Mouse (Mus musculus): ENCODE results near the gene Tmem43. TPM values are rescaled to one million over a fixed set of nuclear protein-coding genes. Genes with fewer than 3 reads are reported as not detected.
"Not testable (repeated sequence)": the region's sequence is repeated elsewhere in the genome, so short reads cannot be mapped to it uniquely, and the experiment has no call there.

The Tmem43 gene
- total and polyA plus RNA-seq, 2 experiments = 4.5 to 9.4 TPM

DNA sequence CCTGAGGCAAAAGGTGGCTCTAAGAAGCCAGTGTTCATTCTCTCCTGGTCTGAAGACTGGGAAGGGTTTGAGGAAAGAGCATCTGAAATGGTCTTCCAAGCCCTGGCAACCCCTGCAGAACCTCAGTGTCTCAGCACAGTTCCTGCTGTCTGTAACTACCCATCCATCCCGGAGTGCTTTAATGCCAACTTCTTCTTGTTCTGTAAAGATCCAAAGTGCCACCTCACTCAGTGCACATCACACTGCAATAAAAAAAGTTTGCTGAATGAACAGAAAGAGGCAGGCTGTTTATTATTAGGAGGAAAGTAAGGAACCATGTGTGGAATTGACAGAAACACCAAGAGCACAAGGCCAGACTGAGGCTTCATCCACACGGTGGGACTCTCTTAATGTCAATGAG, 2.8 kb upstream of the Tmem43 start:
- 89% methylated on average over 2 of the region's 2 CpGs for WGBS
- TF ChIP-seq CTCF (IDR thresholded peaks at IDR 0.05; ENCODE audit: low read depth, low read length) (no peak), POLR2A (IDR thresholded peaks at IDR 0.05; ENCODE audit: extremely low read depth, insufficient read depth, low read length) (no peak)

GRCm38 (mm10) chr6:91471427-91471826, 2.1 kb upstream of the Tmem43 start:
- not testable (repeated sequence) for H3K4me1 ChIP-seq (ENCODE audit: control insufficient read depth, insufficient read depth, low read length); H3K36me3 ChIP-seq (ENCODE audit: control insufficient read depth, insufficient read depth, low read length); H3K27me3 ChIP-seq (ENCODE audit: control insufficient read depth, insufficient read depth, low read length); H3K9ac ChIP-seq (ENCODE audit: low read depth, low read length); H3K4me3 ChIP-seq (ENCODE audit: insufficient read depth, low read depth, low read length); H3K79me2 ChIP-seq (ENCODE audit: control insufficient read depth, insufficient read depth, low read length); H3K27ac ChIP-seq (replicated peaks; ENCODE audit: insufficient read depth, low read depth, low read length); DNase-seq (ENCODE audit: extremely low read depth, low read depth, low spot score)
- WGBS = 97% methylated on average over 3 of the region's 3 CpGs

More for the DNA sequence above, 2.8 kb upstream of the Tmem43 start:
- no peak for DNase-seq (ENCODE audit: extremely low read depth, low read depth, low spot score)
- peaks cover 12% of the 10 kb centered on the region for H3K36me3 ChIP-seq (ENCODE audit: control insufficient read depth, insufficient read depth, low read length)
- H3K4me3 ChIP-seq (ENCODE audit: insufficient read depth, low read depth, low read length) = no peak overlapping the region
- peaks cover 7% of the 10 kb centered on the region for H3K4me1 ChIP-seq (ENCODE audit: control insufficient read depth, insufficient read depth, low read length)
- H3K9ac ChIP-seq (ENCODE audit: low read depth, low read length) = no peak overlapping the region
- no peaks in the 10 kb centered on the region for H3K27me3 ChIP-seq (ENCODE audit: control insufficient read depth, insufficient read depth, low read length)
- peaks cover 4% of the 10 kb centered on the region; the same call in 1 of the 2 replicates for H3K79me2 ChIP-seq (ENCODE audit: control insufficient read depth, insufficient read depth, low read length)
- H3K27ac ChIP-seq (replicated peaks; ENCODE audit: insufficient read depth, low read depth, low read length) = no peak overlapping the region

DNA sequence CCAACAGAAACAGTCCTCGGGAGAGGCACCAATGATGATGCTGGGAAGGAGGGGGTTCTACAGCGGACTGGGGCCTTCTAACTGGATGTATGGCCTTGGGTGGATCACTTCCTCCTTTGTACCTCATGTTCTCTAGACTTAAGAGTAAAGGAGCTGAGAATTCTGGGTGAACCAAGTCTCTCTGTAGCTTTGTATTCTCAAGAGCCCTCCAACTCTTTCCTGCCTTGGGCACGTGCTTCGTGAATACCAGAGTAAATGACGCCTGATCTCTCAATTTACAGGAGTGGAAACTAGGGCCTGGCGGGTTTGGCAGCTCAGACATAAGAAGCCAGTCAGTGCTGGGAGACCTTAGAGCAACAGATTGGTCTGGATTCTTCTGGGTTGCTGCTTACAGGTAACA, 1.2 kb upstream of the Tmem43 start:
- 55% methylated on average over 6 of the region's 6 CpGs for WGBS
- no peak for TF ChIP-seq POLR2A (IDR thresholded peaks at IDR 0.05; ENCODE audit: extremely low read depth, insufficient read depth, low read length)
- TF ChIP-seq CTCF (IDR thresholded peaks at IDR 0.05; ENCODE audit: low read depth, low read length) = no peak
- H3K79me2 ChIP-seq (ENCODE audit: control insufficient read depth, insufficient read depth, low read length) = peaks cover 4% of the 10 kb centered on the region; the same call in 1 of the 2 replicates
- peaks cover 7% of the 10 kb centered on the region for H3K4me1 ChIP-seq (ENCODE audit: control insufficient read depth, insufficient read depth, low read length)
- peaks cover 2% of the 10 kb centered on the region; the same call in 1 of the 2 replicates for H3K36me3 ChIP-seq (ENCODE audit: control insufficient read depth, insufficient read depth, low read length)
- no peak for DNase-seq (ENCODE audit: extremely low read depth, low read depth, low spot score)
- H3K9ac ChIP-seq (ENCODE audit: low read depth, low read length) = peak overlapping the region; percentile 86
- H3K4me3 ChIP-seq (ENCODE audit: insufficient read depth, low read depth, low read length) = peak overlapping the region; percentile 79
- no peaks in the 10 kb centered on the region for H3K27me3 ChIP-seq (ENCODE audit: control insufficient read depth, insufficient read depth, low read length)
- peak overlapping the region; percentile 79; the same call in 1 of the 2 replicates for H3K27ac ChIP-seq (replicated peaks; ENCODE audit: insufficient read depth, low read depth, low read length)

DNA sequence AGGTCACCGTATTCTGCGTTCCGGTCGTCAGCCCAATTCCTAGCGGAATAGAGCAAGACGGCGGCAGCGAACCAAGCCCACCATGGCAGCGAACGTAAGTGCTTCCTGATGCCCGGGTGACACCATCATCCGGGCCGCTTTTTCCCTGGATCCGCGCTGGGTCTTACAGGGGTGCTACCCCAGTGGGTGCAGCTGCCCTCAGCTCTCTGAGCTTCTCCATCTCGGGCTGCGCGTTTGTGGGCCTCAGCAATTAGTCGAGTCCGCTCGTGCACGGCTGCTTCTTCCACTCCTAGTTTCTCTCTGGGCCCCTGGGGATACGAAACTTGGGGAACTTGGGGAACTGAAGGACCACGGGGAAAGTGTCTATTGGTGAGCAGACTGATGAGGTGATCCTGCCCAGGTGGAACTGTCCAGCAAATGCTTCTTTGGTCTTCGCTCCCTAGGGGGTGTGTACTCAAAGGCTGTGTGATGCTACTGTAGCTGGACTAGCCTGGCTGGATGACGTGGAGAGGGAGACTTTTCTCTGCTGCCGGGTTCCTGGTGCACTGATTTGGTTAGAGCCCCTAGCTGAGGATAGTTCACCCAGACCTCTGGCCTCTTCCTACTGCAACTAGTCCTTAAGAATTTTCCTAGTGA, 420 bp downstream of the Tmem43 start:
- no peaks in the 10 kb centered on the region for H3K27me3 ChIP-seq (ENCODE audit: control insufficient read depth, insufficient read depth, low read length)
- peak; percentile 49 for DNase-seq (ENCODE audit: extremely low read depth, low read depth, low spot score)
- H3K27ac ChIP-seq (replicated peaks; ENCODE audit: insufficient read depth, low read depth, low read length) = peak overlapping the region; percentile 18
- peaks cover 2% of the 10 kb centered on the region; the same call in 1 of the 2 replicates for H3K36me3 ChIP-seq (ENCODE audit: control insufficient read depth, insufficient read depth, low read length)
- TF ChIP-seq CTCF (IDR thresholded peaks at IDR 0.05; ENCODE audit: low read depth, low read length) (no peak), POLR2A (IDR thresholded peaks at IDR 0.05; ENCODE audit: extremely low read depth, insufficient read depth, low read length) (peak; percentile 48; the same call in 1 of the 2 replicates)
- peaks cover 4% of the 10 kb centered on the region; the same call in 1 of the 2 replicates for H3K79me2 ChIP-seq (ENCODE audit: control insufficient read depth, insufficient read depth, low read length)
- H3K4me3 ChIP-seq (ENCODE audit: insufficient read depth, low read depth, low read length) = peak overlapping the region; percentile 69
- WGBS = under 1% methylated on average over 27 of the region's 27 CpGs
- H3K9ac ChIP-seq (ENCODE audit: low read depth, low read length) = peak overlapping the region; percentile 66
- H3K4me1 ChIP-seq (ENCODE audit: control insufficient read depth, insufficient read depth, low read length) = peaks cover 7% of the 10 kb centered on the region

GRCm38 (mm10) chr6:91474441-91475190, 1.1 kb downstream of the Tmem43 start:
- Histone ChIP-seq H3K36me3 (ENCODE audit: control insufficient read depth, insufficient read depth, low read length) (peaks cover 6% of the 10 kb centered on the region; the same call in 1 of the 2 replicates), H3K27me3 (ENCODE audit: control insufficient read depth, insufficient read depth, low read length) (no peaks in the 10 kb centered on the region), H3K27ac (replicated peaks; ENCODE audit: insufficient read depth, low read depth, low read length) (no peak overlapping the region), H3K4me1 (ENCODE audit: control insufficient read depth, insufficient read depth, low read length) (peaks cover 7% of the 10 kb centered on the region), H3K79me2 (ENCODE audit: control insufficient read depth, insufficient read depth, low read length) (peaks cover 4% of the 10 kb centered on the region; the same call in 1 of the 2 replicates), H3K9ac (ENCODE audit: low read depth, low read length) (peak overlapping the region; percentile 20; the same call in 1 of the 2 replicates), H3K4me3 (ENCODE audit: insufficient read depth, low read depth, low read length) (peak overlapping the region; percentile 19; the same call in 1 of the 2 replicates)
- 49% methylated on average over 9 of the region's 9 CpGs for WGBS
- DNase-seq (ENCODE audit: extremely low read depth, low read depth, low spot score) = peak; percentile 58
- no peak for TF ChIP-seq CTCF (IDR thresholded peaks at IDR 0.05; ENCODE audit: low read depth, low read length)
- TF ChIP-seq POLR2A (IDR thresholded peaks at IDR 0.05; ENCODE audit: extremely low read depth, insufficient read depth, low read length) = no peak
